Mouse (Mus musculus): ENCODE measurements around the gene Ctrc.
"Not testable (repeated sequence)": the region's sequence is repeated elsewhere in the genome, so short reads cannot be mapped to it uniquely, and the experiment has no call there.

DNA sequence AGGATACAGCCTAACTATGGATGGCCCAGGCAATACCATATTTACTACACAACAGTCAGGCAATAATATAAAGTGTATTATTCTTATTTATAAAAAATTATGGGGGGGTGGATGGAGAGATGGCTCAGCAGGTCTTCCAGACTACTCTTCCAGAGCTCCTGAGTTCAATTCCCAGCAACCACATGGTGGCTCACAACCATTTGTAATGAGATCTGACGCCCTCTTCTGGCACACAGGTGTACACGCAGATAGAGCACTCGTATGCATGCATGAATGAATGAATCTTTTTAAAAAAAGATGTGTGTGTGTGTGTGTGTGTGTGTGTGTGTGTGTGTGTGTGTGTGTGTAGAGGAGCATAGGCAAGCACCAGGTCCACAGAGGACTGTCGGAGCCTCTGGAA, 73.1 kb downstream of the Ctrc start:
- TF ChIP-seq CTCF, POLR2A (IDR thresholded peaks at IDR 0.05; ENCODE audit: insufficient read depth, low read depth, low read length): not testable (repeated sequence)

Data from olfactory bulb, adult 2 months (tissue).